Mouse (Mus musculus) Patski (cell line): ENCODE results near the gene C1qa. TPM values are rescaled to one million over a fixed set of nuclear protein-coding genes. Genes with fewer than 3 reads are reported as not detected.

Experiments
- ATAC-seq: fragments of 100-300 bp; one replicate; pipeline ENCODE4 v1.8.0; 2021
- CTCF ChIA-PET: fragments of 350-600 bp; sonication (Branson Sonifier 250); formaldehyde crosslinking; loops from one replicate; lab custom pipeline; 2022; ENCODE audit warnings: inconsistent platforms; lab: Charles Lee
- POLR2A ChIA-PET: fragments of 350-600 bp; sonication (Branson Sonifier 250); formaldehyde crosslinking; loops from one replicate; lab custom pipeline; 2022; ENCODE audit warnings: antibody characterized with exemption, inconsistent platforms; lab: Charles Lee
- DNase-seq: peaks from one replicate; pipeline ENCODE4 v3.0.0-alpha.2; 2011; ENCODE audit warnings: low read depth, low spot score
- H3K27me3 ChIP-seq: fragments of 371-371 bp; one replicate; pipeline ENCODE4 v1.5.1; 2021
- CTCF ChIP-seq: fragments of 100-300 bp; IDR thresholded peaks from one replicate; pipeline ENCODE4 v1.5.1; 2021
- in situ Hi-C: fragments of 300-500 bp; cut with MboI; formaldehyde crosslinking; loops from 3 replicates; pipeline ENCODE4 v1.11.1; 2018; ENCODE audit warnings: low pct_unique_long_range_greater_than_20kb, mixed read lengths
- polyA plus RNA-seq: library from polyadenylated mRNA; unstranded; gene quantifications from one replicate; pipeline ENCODE4 v1.2.3, GENCODE M21; 2021

Gene C1qa
- polyA plus RNA-seq, result not detected

GRCm38 (mm10) chr4:136898637-136899036 lies at the start of gene C1qa:
C1qa (minus strand) TSS chr4:136898803.
- DNase-seq (no peak), ATAC-seq (no peak)
- TF ChIP-seq CTCF, result no peak
- CTCF ChIA-PET, result no interaction called here
- POLR2A ChIA-PET, result no interaction called here
- in situ Hi-C loops, result loop anchor here (10.0 kb wide), 1 partner anchor 406 kb away; no protein-coding TSS in a partner anchor
- peaks cover 7% of the 10 kb centered on the region for H3K27me3 ChIP-seq

- no peak for TF ChIP-seq CTCF
- no peak for DNase-seq
Measured at GRCm38 (mm10) chr4:136945397-136945796, 46.8 kb upstream of the C1qa start.

GRCm38 (mm10) chr4:136944558-136945350 lies 46.2 kb upstream of the C1qa start:
- ChIA-PET CTCF (no interaction called here), POLR2A (no interaction called here)
- DNase-seq (no peak), ATAC-seq (no peak)
- no peak for TF ChIP-seq CTCF
- peaks cover 43% of the 10 kb centered on the region for H3K27me3 ChIP-seq
- in situ Hi-C loops, result no loop called here

More at GRCm38 (mm10) chr4:136945397-136945796, 46.8 kb upstream of the C1qa start:
- H3K27me3 ChIP-seq, result peaks cover 39% of the 10 kb centered on the region
- CTCF ChIA-PET, result no interaction called here
- in situ Hi-C loops, result no loop called here
- POLR2A ChIA-PET, result no interaction called here
- ATAC-seq, result no peak

GRCm38 (mm10) chr4:136943175-136943574 lies 44.6 kb upstream of the C1qa start:
- ATAC-seq (no peak), DNase-seq (no peak)
- ChIA-PET POLR2A (no interaction called here), CTCF (no interaction called here)
- in situ Hi-C loops, result no loop called here
- H3K27me3 ChIP-seq, result peaks cover 54% of the 10 kb centered on the region
- TF ChIP-seq CTCF, result no peak

- no peak for TF ChIP-seq CTCF
- ATAC-seq (no peak), DNase-seq (no peak)
- H3K27me3 ChIP-seq, result peaks cover 54% of the 10 kb centered on the region
- in situ Hi-C loops, result no loop called here
- CTCF ChIA-PET, result no interaction called here
- POLR2A ChIA-PET, result no interaction called here
Measured at GRCm38 (mm10) chr4:136942761-136943160, 44.2 kb upstream of the C1qa start.

GRCm38 (mm10) chr4:136937935-136938334 lies 39.3 kb upstream of the C1qa start:
- ATAC-seq (no peak), DNase-seq (no peak)
- CTCF ChIA-PET, result no interaction called here
- H3K27me3 ChIP-seq, result peaks cover 39% of the 10 kb centered on the region
- in situ Hi-C loops, result no loop called here
- POLR2A ChIA-PET, result no interaction called here
- TF ChIP-seq CTCF, result no peak

- CTCF ChIA-PET, result no interaction called here
- DNase-seq (no peak), ATAC-seq (no peak)
- peaks cover 33% of the 10 kb centered on the region for H3K27me3 ChIP-seq
- no peak for TF ChIP-seq CTCF
- in situ Hi-C loops, result no loop called here
- POLR2A ChIA-PET, result no interaction called here
Measured at GRCm38 (mm10) chr4:136937344-136937743, 38.7 kb upstream of the C1qa start.

GRCm38 (mm10) chr4:136934746-136935613 lies 36.4 kb upstream of the C1qa start:
- no peak for DNase-seq
- ChIA-PET CTCF (no interaction called here), POLR2A (no interaction called here)
- in situ Hi-C loops, result no loop called here
- H3K27me3 ChIP-seq, result peaks cover 31% of the 10 kb centered on the region
- no peak for TF ChIP-seq CTCF
- ATAC-seq, result no peak

- no peak for TF ChIP-seq CTCF
- ChIA-PET CTCF (no interaction called here), POLR2A (no interaction called here)
- ATAC-seq (no peak), DNase-seq (no peak)
- peaks cover 25% of the 10 kb centered on the region for H3K27me3 ChIP-seq
- in situ Hi-C loops, result no loop called here
Measured at GRCm38 (mm10) chr4:136930474-136930873, 31.9 kb upstream of the C1qa start.

- in situ Hi-C loops, result no loop called here
- H3K27me3 ChIP-seq, result peaks cover 25% of the 10 kb centered on the region
- CTCF ChIA-PET, result no interaction called here
- POLR2A ChIA-PET, result no interaction called here
- ATAC-seq (no peak), DNase-seq (no peak)
- no peak for TF ChIP-seq CTCF
Measured at GRCm38 (mm10) chr4:136928928-136929327, 30.3 kb upstream of the C1qa start.

- POLR2A ChIA-PET, result no interaction called here
- no peak for TF ChIP-seq CTCF
- DNase-seq (no peak), ATAC-seq (no peak)
- peaks cover 15% of the 10 kb centered on the region for H3K27me3 ChIP-seq
- in situ Hi-C loops, result no loop called here
- CTCF ChIA-PET, result no interaction called here
Measured at GRCm38 (mm10) chr4:136925804-136926203, 27.2 kb upstream of the C1qa start.
